Mouse (Mus musculus): ENCODE results near the gene Ccdc187. TPM values are rescaled to one million over a fixed set of nuclear protein-coding genes. Genes with fewer than 3 reads are reported as not detected.

Ccdc187 gene
- polyA plus RNA-seq, 1 experiment from 2014 or later = 0.37 TPM

- Histone ChIP-seq H3K27me3 (no peaks in the 10 kb centered on the region), H3K9me3 (replicated peaks) (no peaks in the 10 kb centered on the region), H3K4me1 (no peaks in the 10 kb centered on the region), H3K9ac (no peak overlapping the region), H3K27ac (no peak overlapping the region), H3K4me3 (no peak overlapping the region), H3K4me2 (replicated peaks) (no peak overlapping the region), H3K36me3 (no peaks in the 10 kb centered on the region)
- no peak for ATAC-seq (ENCODE audit: low FRiP score)
- WGBS = 77% methylated on average over 4 of the region's 4 CpGs
These were observed 29.7 kb downstream of the Ccdc187 start for GRCm38 (mm10) chr2:26264646-26265045.

GRCm38 (mm10) chr2:26257315-26258096 is 36.9 kb downstream of the Ccdc187 start:
- no peak overlapping the region for H3K4me2 ChIP-seq (replicated peaks)
- no peaks in the 10 kb centered on the region for H3K4me1 ChIP-seq
- no peaks in the 10 kb centered on the region; the same call in 1 of the 2 replicates for H3K27me3 ChIP-seq
- no peak for ATAC-seq (ENCODE audit: low FRiP score)
- 87% methylated on average over 16 of the region's 16 CpGs for WGBS
- H3K27ac ChIP-seq = no peak overlapping the region
- no peak overlapping the region for H3K9ac ChIP-seq
- no peak overlapping the region for H3K4me3 ChIP-seq
- H3K9me3 ChIP-seq (replicated peaks) = no peaks in the 10 kb centered on the region
- H3K36me3 ChIP-seq = no peaks in the 10 kb centered on the region

DNA sequence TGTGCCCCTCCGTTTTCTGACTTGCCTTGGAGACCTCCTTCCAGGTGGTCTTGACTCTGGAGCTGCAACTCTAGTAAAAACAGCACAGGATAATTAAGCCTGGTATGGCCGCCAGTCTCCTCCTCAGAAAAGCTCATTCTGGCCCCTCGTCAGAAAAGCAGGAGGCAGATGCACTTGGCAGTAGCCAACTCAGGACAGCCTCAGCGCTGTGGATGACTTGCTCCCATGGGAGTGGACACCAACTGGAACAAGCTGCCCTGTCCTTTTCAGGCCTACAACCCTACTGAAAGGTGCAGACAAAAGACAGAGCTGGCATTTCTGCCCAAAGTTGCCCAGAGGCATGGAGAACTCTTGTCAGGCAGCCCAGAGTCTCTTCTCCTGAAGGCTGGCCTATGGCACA is 39.5 kb downstream of the Ccdc187 start:
- Histone ChIP-seq H3K9me3 (replicated peaks) (no peaks in the 10 kb centered on the region), H3K27me3 (no peaks in the 10 kb centered on the region; the same call in 1 of the 2 replicates), H3K4me1 (no peaks in the 10 kb centered on the region), H3K9ac (no peak overlapping the region), H3K36me3 (no peaks in the 10 kb centered on the region), H3K27ac (no peak overlapping the region), H3K4me3 (no peak overlapping the region), H3K4me2 (replicated peaks) (no peak overlapping the region)
- 60% methylated on average over 4 of the region's 4 CpGs for WGBS
- ATAC-seq (ENCODE audit: low FRiP score) = no peak

- Histone ChIP-seq H3K36me3 (no peaks in the 10 kb centered on the region), H3K9ac (no peak overlapping the region), H3K4me1 (no peaks in the 10 kb centered on the region), H3K27me3 (peaks cover 2% of the 10 kb centered on the region; the same call in 1 of the 2 replicates), H3K9me3 (replicated peaks) (no peaks in the 10 kb centered on the region), H3K4me3 (no peak overlapping the region), H3K27ac (no peak overlapping the region), H3K4me2 (replicated peaks) (no peak overlapping the region)
- 67% methylated on average over 8 of the region's 8 CpGs for WGBS
- ATAC-seq (ENCODE audit: low FRiP score) = no peak
These were observed 41.7 kb downstream of the Ccdc187 start for GRCm38 (mm10) chr2:26252514-26253206.

DNA sequence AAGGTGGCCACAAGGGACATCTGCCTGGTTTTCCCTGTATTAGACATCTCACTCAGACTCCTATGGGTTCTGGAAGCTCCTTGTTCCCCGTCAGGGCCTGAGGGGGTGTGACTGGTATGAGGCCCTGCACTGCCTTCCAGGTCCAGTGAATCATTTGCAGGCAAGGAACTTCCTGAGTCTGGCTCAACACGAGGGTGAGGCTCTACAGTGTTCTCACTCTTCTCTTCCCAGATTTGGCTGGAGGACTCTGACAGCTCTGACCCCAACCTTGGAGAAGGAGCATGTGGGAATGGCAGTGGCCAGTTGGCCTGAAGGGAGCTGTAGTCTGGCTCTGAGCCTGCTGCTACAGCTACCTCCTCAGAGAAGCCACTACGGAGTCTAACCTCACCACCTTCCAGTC is 46.8 kb downstream of the Ccdc187 start:
- no peak overlapping the region for H3K4me3 ChIP-seq
- WGBS = 72% methylated on average over 3 of the region's 3 CpGs
- no peaks in the 10 kb centered on the region for H3K9me3 ChIP-seq (replicated peaks)
- H3K9ac ChIP-seq = no peak overlapping the region
- H3K27me3 ChIP-seq = peaks cover 2% of the 10 kb centered on the region; the same call in 1 of the 2 replicates
- H3K4me2 ChIP-seq (replicated peaks) = no peak overlapping the region
- H3K4me1 ChIP-seq = no peaks in the 10 kb centered on the region
- no peak for ATAC-seq (ENCODE audit: low FRiP score)
- no peak overlapping the region for H3K27ac ChIP-seq
- no peaks in the 10 kb centered on the region for H3K36me3 ChIP-seq

GRCm38 (mm10) chr2:26240841-26241240 is 53.5 kb downstream of the Ccdc187 start:
- H3K9me3 ChIP-seq (replicated peaks) = no peaks in the 10 kb centered on the region
- H3K4me3 ChIP-seq = no peak overlapping the region
- no peak overlapping the region for H3K27ac ChIP-seq
- WGBS = 61% methylated on average over 3 of the region's 3 CpGs
- ATAC-seq (ENCODE audit: low FRiP score) = no peak
- H3K36me3 ChIP-seq = no peaks in the 10 kb centered on the region
- no peak overlapping the region for H3K4me2 ChIP-seq (replicated peaks)
- H3K9ac ChIP-seq = no peak overlapping the region
- no peaks in the 10 kb centered on the region for H3K27me3 ChIP-seq
- H3K4me1 ChIP-seq = peaks cover 9% of the 10 kb centered on the region

- WGBS = 64% methylated on average over 9 of the region's 9 CpGs
- H3K4me1 ChIP-seq = peaks cover 9% of the 10 kb centered on the region
- H3K9ac ChIP-seq = no peak overlapping the region
These were observed 54.0 kb downstream of the Ccdc187 start for GRCm38 (mm10) chr2:26240330-26240729.

DNA sequence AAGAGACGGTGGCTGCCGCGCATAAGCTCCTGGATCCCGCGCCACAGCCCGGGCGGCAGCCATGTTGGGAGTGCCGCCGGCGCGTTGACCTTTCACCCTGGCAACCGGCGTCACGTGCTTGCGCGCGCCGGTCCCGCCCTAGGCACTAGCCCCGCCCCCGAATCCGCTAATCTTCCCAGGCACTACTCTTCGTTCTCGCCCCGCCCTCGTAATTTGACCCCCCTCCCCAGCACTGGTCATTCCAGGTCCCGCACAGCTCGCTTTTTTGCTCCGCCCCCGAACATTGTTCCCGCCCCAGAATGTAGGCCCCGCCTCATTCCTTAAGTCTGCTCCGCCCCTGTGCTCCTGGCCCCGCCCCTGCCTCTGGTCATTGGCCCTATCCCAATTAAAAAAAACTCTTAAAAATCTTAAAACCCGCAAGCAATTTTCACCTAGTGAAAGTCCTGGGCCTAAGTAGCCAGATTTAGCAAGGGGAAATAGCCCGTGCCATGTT is 57.0 kb downstream of the Ccdc187 start, which contains the start of gene Qsox2:
TSS of gene Qsox2 (minus strand) at position 236 of the 493 bp plus-strand sequence.
- Histone ChIP-seq H3K27me3 (no peaks in the 10 kb centered on the region), H3K9me3 (replicated peaks) (no peaks in the 10 kb centered on the region), H3K4me3 (peak within 1 kb of the TSS; percentile 82), H3K4me2 (replicated peaks) (peak within 1 kb of the TSS; percentile 69), H3K9ac (peak within 1 kb of the TSS; percentile 82), H3K27ac (peak within 1 kb of the TSS; percentile 71), H3K36me3 (no peaks in the 10 kb centered on the region), H3K4me1 (peaks cover 17% of the 10 kb centered on the region)
- WGBS = 2% methylated on average over 36 of the region's 36 CpGs
- ATAC-seq (ENCODE audit: low FRiP score) = peak; percentile 91

More at GRCm38 (mm10) chr2:26240330-26240729, 54.0 kb downstream of the Ccdc187 start:
- Histone ChIP-seq H3K27me3 (no peaks in the 10 kb centered on the region), H3K36me3 (no peaks in the 10 kb centered on the region), H3K9me3 (replicated peaks) (no peaks in the 10 kb centered on the region), H3K4me3 (no peak overlapping the region), H3K4me2 (replicated peaks) (no peak overlapping the region), H3K27ac (no peak overlapping the region)
- ATAC-seq (ENCODE audit: low FRiP score) = no peak

DNA sequence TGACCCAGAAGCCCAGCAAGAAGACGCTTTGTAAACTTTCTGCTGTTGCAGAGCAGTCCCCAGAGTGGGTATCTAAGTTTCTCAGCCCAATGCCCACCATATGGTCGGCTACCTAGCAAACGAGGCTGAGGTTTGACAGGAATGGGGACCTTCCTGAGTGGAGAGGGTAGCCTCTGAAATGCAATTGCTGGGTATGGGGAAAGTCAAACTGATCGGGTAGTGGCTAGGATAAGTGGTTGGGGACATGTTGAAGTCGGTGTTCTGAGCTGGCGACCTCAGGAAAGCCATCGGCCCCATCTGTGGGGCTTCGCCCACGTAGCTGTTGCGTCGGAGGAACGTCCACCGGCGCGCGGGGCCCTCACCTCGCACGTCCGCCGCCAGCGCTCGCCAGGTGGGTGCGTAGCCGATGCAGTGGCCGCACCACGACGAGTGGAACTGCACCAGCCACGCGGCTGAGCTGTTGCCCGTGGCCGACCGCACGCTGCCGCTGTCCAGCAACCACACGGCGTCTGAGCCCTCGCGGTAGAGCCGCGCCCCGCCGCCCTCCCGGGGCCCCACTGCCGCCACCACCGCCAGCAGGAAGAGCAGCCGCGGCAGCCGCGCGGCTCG is 57.6 kb downstream of the Ccdc187 start:
- H3K4me3 ChIP-seq = peak overlapping the region; percentile 82
- under 1% methylated on average over 46 of the region's 51 CpGs for WGBS
- peak overlapping the region; percentile 82 for H3K9ac ChIP-seq
- peak overlapping the region; percentile 71 for H3K27ac ChIP-seq
- no peaks in the 10 kb centered on the region for H3K36me3 ChIP-seq
- peak overlapping the region; percentile 69 for H3K4me2 ChIP-seq (replicated peaks)
- H3K9me3 ChIP-seq (replicated peaks) = no peaks in the 10 kb centered on the region
- peaks cover 17% of the 10 kb centered on the region for H3K4me1 ChIP-seq
- no peaks in the 10 kb centered on the region for H3K27me3 ChIP-seq
- peak; percentile 75 for ATAC-seq (ENCODE audit: low FRiP score)

DNA sequence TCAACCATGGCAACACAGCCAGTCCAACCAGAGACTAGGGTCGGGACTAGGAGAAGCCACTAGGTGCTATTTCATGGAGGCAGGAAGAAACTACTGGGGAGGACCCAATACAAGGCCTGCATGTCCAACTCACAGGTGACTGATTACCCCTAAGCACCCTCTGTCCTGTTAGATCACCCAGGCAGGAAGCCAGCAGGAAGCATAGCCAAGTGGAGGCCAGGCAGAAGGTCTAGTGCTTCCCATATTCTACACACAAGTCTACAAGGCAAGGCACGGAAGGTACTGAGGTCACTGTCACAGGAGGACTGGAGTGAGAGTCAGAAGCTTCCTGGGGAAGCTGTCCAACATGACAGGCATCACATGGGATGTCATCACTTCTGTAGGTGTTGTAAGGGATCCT is 59.6 kb downstream of the Ccdc187 start:
- Histone ChIP-seq H3K27ac (no peak overlapping the region), H3K9ac (no peak overlapping the region), H3K4me3 (no peak overlapping the region), H3K9me3 (replicated peaks) (no peaks in the 10 kb centered on the region), H3K27me3 (no peaks in the 10 kb centered on the region), H3K4me2 (replicated peaks) (no peak overlapping the region), H3K36me3 (no peaks in the 10 kb centered on the region), H3K4me1 (peaks cover 17% of the 10 kb centered on the region)
- WGBS = 88% methylated on average over 2 of the region's 2 CpGs
- no peak for ATAC-seq (ENCODE audit: low FRiP score)

DNA sequence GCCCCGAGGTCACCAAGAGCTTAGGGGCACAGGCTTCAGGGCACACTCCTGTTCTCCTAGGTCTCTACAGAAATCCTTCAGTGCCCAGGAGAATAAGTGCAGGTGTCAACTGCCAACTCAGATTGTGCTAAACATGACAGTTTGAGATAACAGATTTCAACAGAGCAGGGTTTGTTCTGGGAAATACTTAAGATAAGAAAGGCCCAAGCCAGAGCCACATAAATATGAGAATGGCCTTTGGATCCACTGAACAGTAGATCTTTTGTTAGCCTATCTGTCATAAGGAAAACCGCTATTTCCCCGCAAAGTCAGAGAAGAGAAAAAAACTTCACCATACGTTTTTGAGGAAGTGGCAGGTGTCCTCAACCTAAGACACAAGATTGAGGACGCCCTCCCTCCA is 60.1 kb downstream of the Ccdc187 start:
- no peaks in the 10 kb centered on the region for H3K27me3 ChIP-seq
- peaks cover 17% of the 10 kb centered on the region for H3K4me1 ChIP-seq
- no peaks in the 10 kb centered on the region for H3K36me3 ChIP-seq
- ATAC-seq (ENCODE audit: low FRiP score) = no peak
- H3K4me2 ChIP-seq (replicated peaks) = no peak overlapping the region
- 85% methylated on average over 5 of the region's 5 CpGs for WGBS
- H3K9me3 ChIP-seq (replicated peaks) = no peaks in the 10 kb centered on the region
- H3K27ac ChIP-seq = no peak overlapping the region
- H3K9ac ChIP-seq = no peak overlapping the region
- H3K4me3 ChIP-seq = no peak overlapping the region

- no peak overlapping the region for H3K4me3 ChIP-seq
- 78% methylated on average over 3 of the region's 3 CpGs for WGBS
- no peaks in the 10 kb centered on the region for H3K27me3 ChIP-seq
- peaks cover 13% of the 10 kb centered on the region for H3K4me1 ChIP-seq
- no peak overlapping the region for H3K27ac ChIP-seq
- H3K36me3 ChIP-seq = no peaks in the 10 kb centered on the region
- H3K4me2 ChIP-seq (replicated peaks) = no peak overlapping the region
- no peaks in the 10 kb centered on the region for H3K9me3 ChIP-seq (replicated peaks)
- no peak overlapping the region for H3K9ac ChIP-seq
- ATAC-seq (ENCODE audit: low FRiP score) = no peak
These were observed 63.0 kb downstream of the Ccdc187 start for GRCm38 (mm10) chr2:26231366-26231765.
